Mouse (Mus musculus): ENCODE results near the gene Vmn1r9.
"Not testable (repeated sequence)": the region's sequence is repeated elsewhere in the genome, so short reads cannot be mapped to it uniquely, and the experiment has no call there.

Gene Vmn1r9

DNA sequence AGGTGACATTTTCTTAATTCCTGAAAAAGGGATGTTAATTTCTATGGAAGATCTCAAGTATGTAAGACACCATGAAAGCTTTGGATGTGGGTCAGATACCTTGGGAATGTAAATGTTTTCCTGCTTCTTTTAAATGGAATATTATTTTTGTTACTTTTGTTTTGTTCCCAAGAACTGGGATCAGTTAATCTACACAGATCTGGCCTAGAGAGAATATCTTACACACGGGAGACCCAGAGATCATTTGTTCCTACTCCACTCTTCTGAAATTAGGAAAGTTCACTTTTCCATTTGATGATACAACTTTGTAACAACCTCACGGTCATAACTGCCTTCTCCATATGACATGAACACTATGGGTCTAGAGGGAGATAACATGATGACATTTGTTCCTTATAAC is at the start of gene Vmn1r9:
Gene Vmn1r9, plus strand, starts transcription at position 301 of the 400 bp plus-strand sequence.
- DNase-seq (ENCODE audit: low spot score), result no peak

GRCm38 (mm10) chr6:57025224-57025623 is 41.4 kb upstream of the Vmn1r9 start, which contains the start of gene Vmn1r7:
TSS of gene Vmn1r7 (minus strand) at chr6:57025324.
- DNase-seq (ENCODE audit: low spot score), result not testable (repeated sequence)

- no peak for DNase-seq (ENCODE audit: low spot score)
Measured at GRCm38 (mm10) chr6:57031984-57032383, 34.6 kb upstream of the Vmn1r9 start, which contains the start of gene Vmn1r8. TSS of gene Vmn1r8 (plus strand) at chr6:57032284.

- no peak for DNase-seq (ENCODE audit: low spot score)
Measured at GRCm38 (mm10) chr6:57034674-57035073, 31.9 kb upstream of the Vmn1r9 start.

- DNase-seq (ENCODE audit: low spot score), result no peak
Measured at GRCm38 (mm10) chr6:57063730-57064129, 2.9 kb upstream of the Vmn1r9 start.

DNA sequence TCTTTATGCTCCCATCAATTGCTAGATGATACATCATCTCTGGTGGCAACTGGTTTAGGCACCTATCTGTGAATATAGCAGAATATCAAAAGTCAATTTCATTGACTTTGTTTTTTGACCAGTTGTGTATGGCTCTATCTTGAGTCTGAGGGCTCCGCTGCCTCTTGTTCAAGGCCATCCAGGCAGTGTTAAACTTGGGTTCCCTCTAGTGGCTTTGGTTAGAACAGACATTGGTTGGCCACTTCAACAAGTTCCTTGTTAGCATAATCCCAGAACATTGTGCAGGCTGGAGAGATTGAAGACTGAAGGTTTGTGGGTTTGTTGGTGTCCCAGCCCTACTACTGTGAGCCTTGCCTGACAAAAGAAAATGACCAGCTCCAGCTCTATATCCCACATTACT is 39.8 kb downstream of the Vmn1r9 start:
- DNase-seq (ENCODE audit: low spot score), result no peak

- no peak for DNase-seq (ENCODE audit: low spot score)
Measured at GRCm38 (mm10) chr6:57109154-57109553, 42.6 kb downstream of the Vmn1r9 start, which contains the start of gene Vmn1r10. TSS of gene Vmn1r10 (plus strand) at chr6:57109454.

Measured in MN1 (cell line).